Mouse (Mus musculus) heart, embryonic 16.5 days (tissue): ENCODE results near the gene Ap2b1. TPM values are rescaled to one million over a fixed set of nuclear protein-coding genes. Genes with fewer than 3 reads are reported as not detected.

Source experiments
- ATAC-seq: fragments of 200-750 bp; cut with Nextera tagmentation; replicated peaks from 2 replicates; pipeline ENCODE4 v1.8.0; 2017; ENCODE audit warnings: moderate number of reproducible peaks; ENCODE audit not compliant: insufficient read depth, low FRiP score; ENCODE audit errors: extremely low read depth
- H3K27ac ChIP-seq: fragments of 300-500 bp; sonication (generic); 2 replicates; pipeline ENCODE4 v1.5.1; 2014; ENCODE audit warnings: mild to moderate bottlenecking, low read length, control low read depth, moderate library complexity
- H3K27me3 ChIP-seq: fragments of 300-500 bp; sonication (generic); 2 replicates; pipeline ENCODE4 v1.6.1; 2014; ENCODE audit warnings: low read length, mixed read lengths; ENCODE audit not compliant: control insufficient read depth, insufficient read depth
- H3K36me3 ChIP-seq: fragments of 300-500 bp; sonication (generic); 2 replicates; pipeline ENCODE4 v1.6.1; 2014; ENCODE audit not compliant: control insufficient read depth, insufficient read depth
- H3K4me1 ChIP-seq: fragments of 300-500 bp; sonication (generic); 2 replicates; pipeline ENCODE4 v1.6.1; 2014; ENCODE audit warnings: low read length, mixed read lengths; ENCODE audit not compliant: control insufficient read depth, insufficient read depth
- H3K4me2 ChIP-seq: fragments of 300-500 bp; sonication (generic); 2 replicates; pipeline ENCODE4 v1.6.1; 2014; ENCODE audit warnings: low read depth, mild to moderate bottlenecking, control low read depth, low read length
- H3K4me3 ChIP-seq: fragments of 300-500 bp; sonication (generic); 2 replicates; pipeline ENCODE4 v1.5.1; 2014; ENCODE audit warnings: mild to moderate bottlenecking, control low read depth, low read length
- H3K9ac ChIP-seq: fragments of 300-500 bp; sonication (generic); 2 replicates; pipeline ENCODE4 v1.6.1; 2014; ENCODE audit warnings: low read length, control low read depth
- H3K9me3 ChIP-seq: fragments of 300-500 bp; sonication (generic); replicated peaks from 2 replicates; pipeline ENCODE4 v1.6.1; 2016; ENCODE audit warnings: low read length; ENCODE audit not compliant: control insufficient read depth
- WGBS: fragments of 180-500 bp; shearing (Covaris S2); extraction: QIAGEN DNeasy Blood & Tissue Kit; methylation state at CpG from one replicate; pipeline ENCODE4 v1.1.7; 2014; 5-methylcytosine and 5-hydroxymethylcytosine counted together
- polyA plus RNA-seq: library from polyadenylated mRNA; unstranded; fragments of >200 nt; fragmentation: Nextera tagmentation; extraction: Ambion mirVana; gene quantifications from 2 replicates; pipeline ENCODE4 v1.2.1, GENCODE M21; 2015

Gene Ap2b1
- polyA plus RNA-seq, 1 experiment from 2014 or later: 38.3 TPM

DNA sequence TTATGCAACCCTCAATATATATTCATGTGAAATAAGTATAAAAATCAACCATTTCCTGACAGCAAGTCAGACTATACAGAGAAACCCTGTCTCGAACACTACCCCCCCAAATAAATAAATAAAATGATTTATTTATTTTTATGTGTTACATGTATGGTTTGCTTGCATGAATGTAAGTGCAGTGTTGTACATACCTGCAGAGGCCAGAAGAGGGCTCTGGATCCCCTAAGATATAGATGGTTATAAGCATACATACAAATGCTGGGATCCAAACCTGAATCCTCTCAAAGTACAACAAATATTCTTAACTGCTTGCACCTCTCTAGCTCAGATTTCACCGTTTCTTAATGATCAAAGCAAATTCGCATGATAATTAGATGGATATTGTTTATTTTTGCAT, 58.6 kb downstream of the Ap2b1 start:
- peaks cover 4% of the 10 kb centered on the region; the same call in 1 of the 2 replicates for H3K4me1 ChIP-seq
- no peaks in the 10 kb centered on the region for H3K27me3 ChIP-seq
- H3K27ac ChIP-seq: no peak overlapping the region
- 55% methylated on average over 3 of the region's 3 CpGs for WGBS
- no peak overlapping the region for H3K4me3 ChIP-seq
- no peak overlapping the region for H3K9ac ChIP-seq
- peaks cover 10% of the 10 kb centered on the region; the same call in 1 of the 2 replicates for H3K36me3 ChIP-seq
- H3K9me3 ChIP-seq: no peaks in the 10 kb centered on the region
- H3K4me2 ChIP-seq: no peak overlapping the region
- ATAC-seq: no peak

DNA sequence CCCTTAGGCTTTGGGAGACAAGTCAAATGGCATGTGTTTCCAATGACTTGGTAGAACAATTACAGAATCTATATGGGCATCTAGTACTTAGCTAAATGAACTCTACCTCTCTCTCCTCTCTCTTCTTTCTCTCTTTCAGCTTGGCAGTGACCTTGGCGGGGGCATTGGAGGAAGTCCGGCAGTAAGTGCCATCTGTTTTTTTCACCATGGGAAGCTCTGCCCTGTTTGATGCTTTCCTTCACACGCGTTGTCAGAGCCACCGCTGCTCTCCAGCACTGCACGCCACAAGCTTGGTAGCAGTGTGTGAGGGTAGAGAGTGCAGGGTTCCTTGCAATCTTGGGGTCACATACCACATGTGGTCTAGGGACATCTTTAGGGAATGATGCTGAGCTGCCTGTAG, 65.8 kb downstream of the Ap2b1 start:
- no peaks in the 10 kb centered on the region for H3K27me3 ChIP-seq
- H3K9ac ChIP-seq: no peak overlapping the region
- H3K4me1 ChIP-seq: no peaks in the 10 kb centered on the region
- H3K36me3 ChIP-seq: peaks cover 35% of the 10 kb centered on the region
- no peak overlapping the region for H3K4me2 ChIP-seq
- WGBS: 91% methylated on average over 6 of the region's 6 CpGs
- no peak overlapping the region for H3K4me3 ChIP-seq
- no peak for ATAC-seq
- no peaks in the 10 kb centered on the region for H3K9me3 ChIP-seq
- H3K27ac ChIP-seq: no peak overlapping the region

DNA sequence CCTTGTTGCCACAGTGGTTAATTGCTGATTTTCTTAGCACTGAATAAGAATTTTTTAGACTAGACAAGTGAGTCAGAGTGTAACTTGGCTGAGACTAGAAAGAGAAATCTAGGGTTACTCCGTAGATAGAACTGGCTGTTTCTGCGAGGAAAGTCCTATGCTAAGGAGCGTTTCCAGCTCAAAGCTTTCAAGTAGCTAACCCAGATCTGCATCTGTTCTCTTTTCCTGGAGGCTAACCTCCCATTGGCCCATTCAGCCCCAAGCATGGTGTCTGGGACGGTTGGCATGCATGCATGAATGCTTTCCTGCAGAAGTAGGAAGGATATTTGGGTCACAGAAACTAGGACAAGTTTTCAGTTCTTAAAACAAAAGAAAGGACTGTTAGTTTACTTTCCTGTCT, 72.4 kb downstream of the Ap2b1 start:
- Histone ChIP-seq H3K36me3 (peaks cover 35% of the 10 kb centered on the region), H3K9me3 (no peaks in the 10 kb centered on the region), H3K4me2 (no peak overlapping the region), H3K4me1 (no peaks in the 10 kb centered on the region), H3K4me3 (no peak overlapping the region), H3K27ac (no peak overlapping the region), H3K9ac (no peak overlapping the region), H3K27me3 (no peaks in the 10 kb centered on the region)
- WGBS: 92% methylated on average over 4 of the region's 4 CpGs
- no peak for ATAC-seq

- H3K4me1 ChIP-seq: peaks cover 7% of the 10 kb centered on the region
- no peak overlapping the region for H3K9ac ChIP-seq
- H3K4me2 ChIP-seq: no peak overlapping the region
- no peaks in the 10 kb centered on the region for H3K27me3 ChIP-seq
- H3K27ac ChIP-seq: no peak overlapping the region; the same call in 1 of the 2 replicates
- H3K36me3 ChIP-seq: peaks cover 13% of the 10 kb centered on the region
- ATAC-seq: no peak
- no peaks in the 10 kb centered on the region for H3K9me3 ChIP-seq
- no peak overlapping the region for H3K4me3 ChIP-seq
- WGBS: 48% methylated on average over 7 of the region's 7 CpGs
Measured at GRCm38 (mm10) chr11:83379745-83380341, 81.0 kb downstream of the Ap2b1 start.

DNA sequence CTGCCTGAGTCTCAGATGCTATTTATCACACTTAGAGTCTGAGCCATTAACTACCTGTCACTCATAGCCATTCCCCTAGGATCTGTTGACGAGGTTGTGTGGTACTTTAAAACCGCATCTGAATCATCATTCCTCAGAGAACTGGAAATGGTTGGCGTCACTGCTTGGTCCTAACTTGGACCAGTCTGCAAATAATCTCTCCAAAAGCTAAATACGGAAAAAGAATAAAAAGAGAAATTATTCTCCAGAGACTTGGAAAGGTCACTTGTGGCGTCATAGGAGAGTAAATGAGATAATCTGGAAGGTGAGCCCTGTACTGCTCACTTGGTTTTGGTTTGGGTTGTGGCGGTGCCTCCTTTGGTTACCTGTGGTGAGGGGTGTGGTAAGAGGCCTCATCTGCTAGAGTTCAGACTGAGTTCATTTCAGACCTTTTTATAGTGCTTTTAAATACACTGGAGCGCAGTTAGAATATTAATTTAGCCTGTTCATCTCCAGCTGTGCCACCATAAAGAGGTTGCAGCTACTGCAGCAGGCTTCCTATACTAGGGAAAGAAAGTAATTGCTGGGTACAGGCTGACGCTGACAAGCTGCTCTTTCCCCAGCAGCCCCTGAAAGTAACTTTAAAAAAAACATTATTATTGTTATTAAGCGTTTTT, 84.2 kb downstream of the Ap2b1 start:
- H3K36me3 ChIP-seq: peaks cover 7% of the 10 kb centered on the region; the same call in 1 of the 2 replicates
- no peak for ATAC-seq
- H3K27ac ChIP-seq: no peak overlapping the region
- H3K27me3 ChIP-seq: no peaks in the 10 kb centered on the region
- no peaks in the 10 kb centered on the region for H3K9me3 ChIP-seq
- H3K4me1 ChIP-seq: peaks cover 7% of the 10 kb centered on the region
- WGBS: 75% methylated on average over 9 of the region's 9 CpGs
- no peak overlapping the region for H3K9ac ChIP-seq
- H3K4me3 ChIP-seq: no peak overlapping the region
- H3K4me2 ChIP-seq: no peak overlapping the region

DNA sequence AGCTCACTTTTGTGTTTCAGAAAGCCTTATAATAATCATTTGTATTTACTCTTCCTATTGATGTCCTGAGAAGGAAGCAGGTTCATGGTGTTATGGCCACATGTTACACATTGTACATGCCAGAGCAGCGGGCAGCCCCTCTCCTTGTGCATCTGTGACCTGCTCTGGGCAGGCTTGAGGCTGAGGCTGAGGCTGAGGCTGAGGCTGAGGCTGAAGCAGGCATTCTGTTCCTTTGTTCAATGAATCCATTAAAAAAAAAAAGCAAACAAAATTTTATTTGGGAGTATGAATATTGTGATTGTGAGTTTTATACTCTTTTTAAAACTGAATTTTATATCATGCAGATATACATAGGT, 84.7 kb downstream of the Ap2b1 start:
- peaks cover 7% of the 10 kb centered on the region; the same call in 1 of the 2 replicates for H3K36me3 ChIP-seq

GRCm38 (mm10) chr11:83393062-83393461, 94.2 kb downstream of the Ap2b1 start:
- 36% methylated on average over 4 of the region's 4 CpGs for WGBS
- H3K36me3 ChIP-seq: peaks cover 17% of the 10 kb centered on the region

More for the DNA sequence above, 84.7 kb downstream of the Ap2b1 start:
- no peak for ATAC-seq
- no peak overlapping the region for H3K4me3 ChIP-seq
- H3K4me1 ChIP-seq: peaks cover 7% of the 10 kb centered on the region
- no peak overlapping the region for H3K27ac ChIP-seq
- H3K4me2 ChIP-seq: no peak overlapping the region
- H3K9me3 ChIP-seq: no peaks in the 10 kb centered on the region
- H3K27me3 ChIP-seq: no peaks in the 10 kb centered on the region
- 87% methylated on average over 1 of the region's 1 CpGs for WGBS
- H3K9ac ChIP-seq: no peak overlapping the region

GRCm38 (mm10) chr11:83394802-83395439, 96.1 kb downstream of the Ap2b1 start:
- WGBS: 38% methylated on average over 6 of the region's 6 CpGs
- Histone ChIP-seq H3K27ac (peak overlapping the region; percentile 60), H3K9ac (no peak overlapping the region), H3K27me3 (no peaks in the 10 kb centered on the region), H3K4me3 (no peak overlapping the region), H3K9me3 (no peaks in the 10 kb centered on the region), H3K36me3 (peaks cover 21% of the 10 kb centered on the region), H3K4me2 (no peak overlapping the region), H3K4me1 (peaks cover 22% of the 10 kb centered on the region)
- ATAC-seq: no peak

More at GRCm38 (mm10) chr11:83393062-83393461, 94.2 kb downstream of the Ap2b1 start:
- H3K27ac ChIP-seq: peak overlapping the region; percentile 92
- peaks cover 22% of the 10 kb centered on the region for H3K4me1 ChIP-seq
- no peaks in the 10 kb centered on the region for H3K27me3 ChIP-seq
- no peaks in the 10 kb centered on the region for H3K9me3 ChIP-seq
- no peak overlapping the region for H3K4me3 ChIP-seq
- peak; percentile 86 for ATAC-seq
- no peak overlapping the region for H3K9ac ChIP-seq
- peak overlapping the region; percentile 47 for H3K4me2 ChIP-seq

- H3K27me3 ChIP-seq: no peaks in the 10 kb centered on the region
- no peaks in the 10 kb centered on the region for H3K9me3 ChIP-seq
- no peak overlapping the region for H3K27ac ChIP-seq
- H3K4me1 ChIP-seq: peaks cover 13% of the 10 kb centered on the region
- no peak overlapping the region for H3K4me2 ChIP-seq
- no peak overlapping the region for H3K4me3 ChIP-seq
- no peak for ATAC-seq
- no peak overlapping the region for H3K9ac ChIP-seq
- 82% methylated on average over 7 of the region's 7 CpGs for WGBS
- peaks cover 19% of the 10 kb centered on the region for H3K36me3 ChIP-seq
Measured at GRCm38 (mm10) chr11:83397626-83398025, 98.8 kb downstream of the Ap2b1 start.
